Mouse (Mus musculus) kidney, adult 9 months (tissue): ENCODE results near the gene Ttyh3.
A peak's percentile ranks its signal among the peaks of the same experiment; 100 is the strongest.

Experiments
- DNase-seq: peaks from one replicate; pipeline ENCODE4 v3.0.0; 2022

Ttyh3 gene

DNA sequence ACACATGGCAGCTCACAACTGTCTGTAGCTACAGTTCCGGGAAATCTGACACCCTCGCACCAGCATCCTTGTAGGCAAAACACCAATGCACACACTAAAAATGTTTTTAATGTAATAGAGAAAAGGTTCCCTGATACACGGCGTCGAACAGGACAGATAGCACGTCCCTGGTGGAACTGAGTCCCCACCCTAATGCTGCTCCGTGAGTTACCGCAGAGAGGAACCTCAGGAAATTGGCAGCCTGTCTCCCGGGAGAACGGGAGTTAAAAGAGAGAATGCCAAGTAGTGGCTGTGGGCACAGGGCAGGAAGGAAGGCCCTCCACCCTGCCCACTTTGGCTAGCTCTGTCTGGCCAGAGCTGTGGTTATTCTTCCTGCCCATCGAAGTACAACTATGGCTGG is 2.4 kb upstream of the Ttyh3 start:
- no peak for DNase-seq

DNA sequence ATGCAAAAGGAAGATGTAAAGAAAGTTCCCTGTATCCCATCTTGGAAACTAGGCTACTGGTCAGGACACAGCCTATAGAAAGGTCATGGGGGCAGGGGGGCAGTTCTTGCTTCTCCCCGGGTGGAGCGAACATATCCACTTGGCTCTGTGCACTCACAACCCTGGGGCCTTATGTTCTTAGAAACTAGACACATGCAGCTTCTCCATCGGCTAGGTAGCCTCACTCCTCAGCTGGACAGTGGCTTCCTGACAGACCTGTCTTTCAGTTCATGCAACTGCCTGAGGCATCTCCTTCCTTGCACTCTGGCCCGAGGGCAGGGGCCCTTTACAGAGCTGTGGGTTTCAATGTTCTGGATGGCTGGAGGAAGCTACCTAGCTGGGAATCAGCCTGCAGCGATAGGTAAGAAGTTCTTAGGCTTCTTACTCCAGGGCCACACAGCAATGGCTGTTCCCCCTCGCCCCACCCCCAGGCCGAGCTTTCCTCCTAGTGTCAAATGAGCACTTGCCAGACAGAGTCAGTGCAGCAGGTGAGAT is 1.1 kb upstream of the Ttyh3 start:
- DNase-seq = no peak

- peak; percentile 97 for DNase-seq
These were observed 353 bp upstream of the Ttyh3 start for GRCm38 (mm10) chr5:140649101-140649667.

DNA sequence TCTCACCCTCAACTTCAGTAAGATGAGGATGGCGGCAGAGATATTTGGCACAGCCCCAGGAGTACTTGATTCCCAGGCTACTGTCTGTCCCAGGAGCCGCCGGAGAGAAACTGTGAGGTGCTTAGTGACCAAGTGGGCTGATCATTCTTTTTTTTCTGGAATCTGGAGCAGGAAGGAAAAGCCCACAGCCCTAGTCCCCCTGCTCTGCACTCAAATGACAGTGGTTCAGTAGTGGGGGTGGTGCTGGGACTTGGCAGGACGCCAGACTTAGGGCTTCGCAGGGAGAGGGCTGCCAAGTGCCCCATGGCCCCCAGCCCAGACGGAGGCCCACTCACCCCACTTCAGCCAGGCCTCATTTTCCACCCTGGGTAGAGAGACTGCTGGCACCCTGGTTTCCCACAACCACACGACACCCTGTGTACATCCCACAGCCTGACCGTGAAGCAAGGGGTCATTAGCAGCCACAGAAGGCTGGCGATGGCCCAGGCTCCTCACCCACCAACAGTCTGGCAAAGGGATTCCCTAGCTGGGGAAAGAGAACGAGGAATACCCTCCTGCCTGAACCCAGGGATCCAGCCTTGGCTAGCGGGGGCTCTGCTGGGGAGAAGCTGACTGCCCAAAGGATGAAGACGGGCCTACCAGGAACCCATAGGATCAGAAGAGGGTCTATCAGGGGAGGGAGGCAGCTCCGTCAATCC is 861 bp downstream of the Ttyh3 start:
- DNase-seq = peak; percentile 57

GRCm38 (mm10) chr5:140647031-140647760 is 1.6 kb downstream of the Ttyh3 start:
- DNase-seq = no peak

- DNase-seq = no peak
These were observed 2.7 kb downstream of the Ttyh3 start for GRCm38 (mm10) chr5:140646171-140646570.

- DNase-seq = no peak
These were observed 3.4 kb downstream of the Ttyh3 start for GRCm38 (mm10) chr5:140645454-140645853.

DNA sequence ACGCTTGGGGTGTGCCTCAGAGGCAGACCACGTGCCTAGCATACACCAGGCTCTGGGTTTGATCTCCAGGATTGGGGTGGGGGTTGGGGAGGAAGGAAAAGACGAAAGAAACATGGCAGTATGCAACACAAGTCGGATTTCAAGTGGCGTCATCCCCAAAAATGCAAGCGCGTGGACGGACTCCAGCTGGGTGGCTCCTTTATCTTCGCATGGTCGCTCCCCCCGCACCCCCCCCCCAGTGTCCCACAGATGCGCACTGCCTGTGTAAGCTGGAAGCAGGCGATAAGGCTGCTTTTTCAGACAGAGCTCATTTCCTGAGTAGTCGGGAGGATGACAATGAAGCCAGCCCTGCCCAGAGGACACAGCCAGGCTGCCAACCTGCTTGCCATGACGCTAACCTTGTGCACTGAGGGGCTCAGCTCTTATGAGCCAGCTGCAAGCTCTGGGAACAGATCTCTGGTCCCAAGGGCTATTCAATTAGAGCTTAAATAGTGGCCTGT is 4.1 kb downstream of the Ttyh3 start:
- peak; percentile 43 for DNase-seq

DNA sequence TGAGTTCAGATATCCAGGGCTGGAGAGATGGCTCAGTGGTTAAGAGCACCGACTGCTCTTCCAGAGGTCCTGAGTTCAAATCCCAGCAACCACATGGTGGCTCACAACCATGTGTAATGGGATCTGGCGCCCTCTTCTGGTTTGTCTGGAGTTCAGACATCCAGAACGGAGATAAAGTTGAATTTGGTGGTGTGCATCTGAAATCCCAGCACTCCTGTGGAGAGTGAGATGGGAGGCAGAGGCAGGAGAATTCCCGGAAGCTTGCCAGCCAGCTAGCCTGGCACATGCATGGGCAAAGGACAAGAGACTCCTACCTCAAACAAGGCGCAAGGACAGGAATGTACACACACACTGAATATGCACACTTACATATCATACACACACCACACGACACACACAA is 4.6 kb downstream of the Ttyh3 start:
- DNase-seq = no peak

DNA sequence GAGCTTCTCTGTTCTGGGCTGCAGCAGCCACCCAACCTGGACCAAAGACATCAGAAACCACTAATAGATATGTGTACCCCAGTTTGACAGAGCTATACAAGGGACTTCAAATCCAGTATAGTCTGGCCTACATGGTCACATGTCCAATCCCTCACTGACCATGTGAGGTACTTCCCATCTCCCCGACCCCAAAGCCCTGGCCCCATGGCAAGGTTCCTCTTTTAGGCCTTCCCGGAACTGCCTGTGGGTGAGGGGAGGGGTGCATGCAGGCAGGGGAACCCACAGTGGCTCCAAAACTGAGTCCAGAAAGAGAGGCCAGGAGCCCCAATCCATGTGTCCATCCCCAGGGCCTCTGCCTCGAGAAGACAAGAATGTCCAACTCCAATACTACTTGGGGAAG is 6.8 kb downstream of the Ttyh3 start:
- DNase-seq = no peak

GRCm38 (mm10) chr5:140641254-140641928 is 7.4 kb downstream of the Ttyh3 start:
- DNase-seq = no peak

DNA sequence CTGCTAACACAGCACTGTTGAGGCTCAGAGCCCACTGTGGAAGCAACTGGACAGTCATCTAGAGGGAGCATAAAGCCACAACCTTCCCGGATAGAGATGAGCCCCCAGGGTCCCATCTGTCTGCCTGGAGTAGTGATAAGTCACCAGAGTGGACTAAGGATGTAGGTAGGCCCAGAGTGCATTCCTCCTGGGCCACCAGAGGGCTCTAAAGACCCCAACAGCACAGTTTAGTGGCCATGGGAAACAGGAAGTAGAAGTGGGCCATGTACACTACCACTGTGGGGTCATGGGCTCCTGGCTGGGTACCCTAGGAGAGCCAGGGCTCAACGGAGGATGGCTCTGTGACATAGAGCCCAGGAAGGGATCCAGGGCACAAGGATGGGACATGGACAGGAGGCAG is 8.0 kb downstream of the Ttyh3 start:
- DNase-seq = no peak

DNA sequence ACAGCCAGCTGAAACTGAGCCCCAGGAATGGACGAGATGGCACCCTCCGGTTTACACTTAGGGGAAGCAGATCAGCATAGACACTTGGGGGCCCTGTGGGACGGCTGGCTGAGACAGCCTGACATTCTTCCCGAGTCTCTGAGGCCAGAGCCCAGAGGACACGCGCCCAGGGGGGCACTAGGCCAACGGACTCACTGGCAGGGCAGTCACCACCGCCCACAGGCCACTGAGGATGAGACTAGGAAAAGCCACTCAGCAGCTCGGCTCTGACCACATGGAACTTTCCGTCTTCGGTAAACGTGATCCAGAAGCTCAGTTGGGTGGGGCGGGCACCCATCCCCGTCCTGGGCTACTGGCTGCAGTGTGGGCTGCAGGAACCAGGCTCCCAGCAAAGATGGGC is 9.0 kb downstream of the Ttyh3 start:
- no peak for DNase-seq

GRCm38 (mm10) chr5:140639312-140639711 is 9.5 kb downstream of the Ttyh3 start:
- DNase-seq = no peak

DNA sequence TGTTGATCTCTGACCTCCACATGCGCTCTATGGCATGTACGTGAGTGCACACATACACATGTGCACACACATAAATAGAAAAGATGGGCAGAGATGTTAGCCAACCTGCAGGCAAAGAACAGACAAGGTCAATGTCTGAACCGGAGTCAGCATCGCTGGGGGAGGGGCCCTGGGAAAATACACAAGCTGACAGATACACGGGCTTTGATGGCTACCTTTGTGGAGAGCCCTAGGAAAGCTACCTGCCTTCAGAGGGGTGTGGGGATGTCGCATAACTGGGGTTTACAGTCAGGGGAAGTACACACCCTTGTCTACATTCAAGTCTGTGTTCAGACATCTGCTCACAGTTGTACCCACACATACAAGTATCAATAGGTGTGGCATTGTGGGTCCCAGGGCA is 10.3 kb downstream of the Ttyh3 start:
- no peak for DNase-seq

DNA sequence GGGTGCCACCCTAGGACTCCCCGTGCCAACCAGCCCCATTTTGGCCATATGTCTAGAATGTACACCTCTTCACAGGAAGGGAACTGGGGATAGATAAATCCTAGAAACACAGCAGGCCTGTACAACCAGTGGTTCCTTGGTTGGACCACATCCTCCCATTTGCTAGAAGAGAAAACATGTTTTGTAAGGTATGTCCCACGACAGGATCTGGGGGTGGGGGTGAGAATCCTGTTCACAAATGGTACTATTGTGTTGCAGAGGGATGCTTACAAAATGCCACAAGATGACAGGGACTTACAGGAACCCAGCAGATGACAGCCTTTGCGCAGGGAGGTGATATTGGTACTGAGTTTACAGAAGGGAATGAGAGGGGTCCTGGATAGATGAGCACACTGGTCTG is 10.8 kb downstream of the Ttyh3 start:
- DNase-seq = no peak

- no peak for DNase-seq
These were observed 11.8 kb downstream of the Ttyh3 start for GRCm38 (mm10) chr5:140637058-140637410.

GRCm38 (mm10) chr5:140636316-140637057 is 12.3 kb downstream of the Ttyh3 start:
- DNase-seq = peak; percentile 58

- no peak for DNase-seq
These were observed 13.8 kb downstream of the Ttyh3 start for GRCm38 (mm10) chr5:140634798-140635722.

DNA sequence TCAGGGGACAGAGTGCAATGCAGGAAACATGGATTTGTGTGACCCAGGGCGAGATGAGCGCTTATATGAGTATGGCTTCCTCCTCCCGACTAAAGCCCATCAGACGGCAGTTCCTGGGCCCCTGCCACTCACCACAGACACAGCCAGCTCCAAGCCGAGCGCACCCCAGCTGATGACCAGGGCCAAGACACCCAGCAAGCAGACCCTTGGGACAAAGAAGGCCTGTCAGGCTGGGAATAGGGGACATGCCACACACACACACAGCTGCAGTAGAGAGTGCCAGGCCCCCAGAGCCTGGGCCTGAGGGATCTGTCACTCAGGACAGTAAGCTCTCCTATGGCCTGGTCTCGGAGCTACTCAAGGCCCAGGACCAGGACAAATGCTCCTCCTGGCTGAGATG is 15.4 kb downstream of the Ttyh3 start:
- DNase-seq = no peak

GRCm38 (mm10) chr5:140628995-140629394 is 19.8 kb downstream of the Ttyh3 start:
- no peak for DNase-seq
